Mouse (Mus musculus) ES-E14 (cell line): ENCODE data around the gene Smoc1. TPM values are rescaled to one million over a fixed set of nuclear protein-coding genes. Genes with fewer than 3 reads are reported as not detected.

Experiments
- DNase-seq: peaks from one replicate; pipeline ENCODE4 v3.0.0-alpha.2; 2013; ENCODE audit warnings: low read depth, low spot score
- H3K27ac ChIP-seq: 2 replicates; pipeline ENCODE4 v1.5.1; 2012; ENCODE audit warnings: low read depth, mild to moderate bottlenecking, low read length, moderate library complexity, mixed read lengths; ENCODE audit not compliant: poor library complexity, insufficient read depth, severe bottlenecking
- H3K36me3 ChIP-seq: 2 replicates; pipeline ENCODE4 v1.6.1; 2012; ENCODE audit warnings: mild to moderate bottlenecking, low read length, moderate library complexity, mixed read lengths; ENCODE audit not compliant: control insufficient read depth, poor library complexity, insufficient read depth, severe bottlenecking
- H3K4me1 ChIP-seq, 2 experiments: fragments of 150-350 bp in 1 of 2; sonication (generic) in 1 of 2; 2 replicates each; pipeline ENCODE4 v1.6.1; 2012; ENCODE audit warnings: low read length in 2 of 2, mild to moderate bottlenecking in 1 of 2, mixed read lengths in 1 of 2; ENCODE audit not compliant: control insufficient read depth in 2 of 2, insufficient read depth in 2 of 2, poor library complexity in 1 of 2
- H3K4me3 ChIP-seq, 2 experiments: fragments of 150-350 bp in 1 of 2; sonication (generic) in 1 of 2; 2 replicates each; pipeline ENCODE4 v1.5.1; 2012; ENCODE audit warnings: low read length in 2 of 2, low read depth in 1 of 2, mild to moderate bottlenecking in 1 of 2, mixed read lengths in 1 of 2; ENCODE audit not compliant: insufficient read depth in 1 of 2, poor library complexity in 1 of 2, severe bottlenecking in 1 of 2
- H3K9ac ChIP-seq: 2 replicates; pipeline ENCODE4 v1.6.1; 2012; ENCODE audit warnings: low read depth, mild to moderate bottlenecking, low read length, mixed read lengths; ENCODE audit not compliant: poor library complexity, insufficient read depth, severe bottlenecking
- H3K9me3 ChIP-seq: fragments of 150-350 bp; sonication (generic); 2 replicates; pipeline ENCODE4 v1.6.1; 2012; ENCODE audit warnings: low read depth, mild to moderate bottlenecking, low read length; ENCODE audit not compliant: control insufficient read depth, insufficient read depth
- CHD2 ChIP-seq: IDR thresholded peaks from 2 replicates; pipeline ENCODE4 v1.6.1; 2014; ENCODE audit warnings: mild to moderate bottlenecking, low read depth, low read length, inconsistent platforms
- HCFC1 ChIP-seq: IDR thresholded peaks from 2 replicates; pipeline ENCODE4 v1.6.1; 2012; ENCODE audit warnings: low read length, inconsistent platforms, borderline replicate concordance; ENCODE audit not compliant: insufficient read depth
- MAFK ChIP-seq: IDR thresholded peaks from 2 replicates; pipeline ENCODE4 v1.6.1; 2014; ENCODE audit warnings: mild to moderate bottlenecking, low read depth, low read length, inconsistent platforms; ENCODE audit not compliant: insufficient read depth
- ZC3H11A ChIP-seq: IDR thresholded peaks from 2 replicates; pipeline ENCODE4 v1.6.1; 2012; ENCODE audit warnings: low read depth, mild to moderate bottlenecking, inconsistent platforms, low read length, borderline replicate concordance
- ZNF384 ChIP-seq: IDR thresholded peaks from 2 replicates; pipeline ENCODE4 v1.6.1; 2012; ENCODE audit warnings: low read depth, low read length, inconsistent platforms
- in situ Hi-C, 2 experiments: fragments of 600-800 bp; cut with MboI; formaldehyde crosslinking; loops; one replicate each; pipeline ENCODE4 v1.15.1; 2025; ENCODE audit warnings: low sequenced_read_pairs in 2 of 2, inconsistent platforms in 1 of 2; ENCODE audit not compliant: unreplicated experiment in 2 of 2
- total RNA-seq: library from RNA; depleted of rRNA; stranded (reverse); fragments of 300-350 nt; gene quantifications from 2 replicates; pipeline ENCODE4 v1.2.3, GENCODE M21; 2012

Gene Smoc1
- total RNA-seq, 1 experiment = 15.3 TPM

DNA sequence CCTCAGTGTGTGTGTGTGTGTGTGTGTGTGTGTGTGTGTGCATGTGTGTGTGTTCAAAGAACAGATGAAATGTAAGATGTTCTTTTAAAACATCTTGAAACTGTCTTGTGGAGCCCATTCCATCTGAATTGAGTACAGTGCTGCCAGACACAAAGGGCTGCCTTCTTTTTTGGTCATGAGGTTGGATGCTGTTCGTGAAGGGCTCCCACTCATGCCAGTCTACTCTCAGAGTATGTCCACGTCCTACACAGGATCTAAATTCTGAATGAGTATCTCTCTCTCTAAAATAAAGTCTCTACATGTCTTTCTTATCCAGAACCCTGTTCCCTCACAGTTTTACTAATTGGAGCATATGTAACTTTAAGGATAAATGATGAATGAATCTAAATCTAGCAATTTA is 182.0 kb downstream of the Smoc1 start:
- H3K4me1 ChIP-seq = no peaks in the 10 kb centered on the region
- no peaks in the 10 kb centered on the region for H3K9me3 ChIP-seq
- no peak overlapping the region for H3K9ac ChIP-seq
- no peak overlapping the region for H3K27ac ChIP-seq
- H3K36me3 ChIP-seq = no peaks in the 10 kb centered on the region
- in situ Hi-C loops = no loop called here
- no peak overlapping the region for H3K4me3 ChIP-seq
- TF ChIP-seq HCFC1 = no peak
- TF ChIP-seq ZNF384 = no peak
- TF ChIP-seq CHD2 = no peak
- TF ChIP-seq ZC3H11A = no peak
- no peak for TF ChIP-seq MAFK
- DNase-seq = no peak

DNA sequence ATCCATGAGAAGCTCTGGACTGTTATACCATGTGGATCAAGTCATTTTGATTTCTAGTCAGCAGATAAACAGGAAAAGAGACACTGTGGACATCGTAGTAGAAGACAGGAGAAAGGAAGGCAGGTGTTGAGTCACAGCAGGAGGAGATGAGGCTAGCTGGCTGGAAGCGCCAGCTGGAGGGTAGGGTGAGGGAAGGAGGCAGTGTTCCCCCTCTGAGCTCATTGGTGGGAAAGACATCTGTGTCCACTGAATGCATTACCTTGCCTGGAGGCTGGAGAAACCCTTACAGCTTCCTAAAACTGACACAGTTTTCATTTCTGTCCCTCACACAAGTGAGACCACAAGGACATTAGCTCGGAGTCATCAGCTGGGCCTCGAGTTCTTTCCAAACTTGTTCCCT is 192.7 kb downstream of the Smoc1 start:
- DNase-seq = no peak
- H3K4me1 ChIP-seq = no peaks in the 10 kb centered on the region
- in situ Hi-C loops = no loop called here
- H3K9ac ChIP-seq = no peak overlapping the region
- no peaks in the 10 kb centered on the region for H3K36me3 ChIP-seq
- TF ChIP-seq CHD2 (no peak), HCFC1 (no peak)
- no peak overlapping the region for H3K27ac ChIP-seq
- H3K4me3 ChIP-seq = no peak overlapping the region
- no peaks in the 10 kb centered on the region for H3K9me3 ChIP-seq

DNA sequence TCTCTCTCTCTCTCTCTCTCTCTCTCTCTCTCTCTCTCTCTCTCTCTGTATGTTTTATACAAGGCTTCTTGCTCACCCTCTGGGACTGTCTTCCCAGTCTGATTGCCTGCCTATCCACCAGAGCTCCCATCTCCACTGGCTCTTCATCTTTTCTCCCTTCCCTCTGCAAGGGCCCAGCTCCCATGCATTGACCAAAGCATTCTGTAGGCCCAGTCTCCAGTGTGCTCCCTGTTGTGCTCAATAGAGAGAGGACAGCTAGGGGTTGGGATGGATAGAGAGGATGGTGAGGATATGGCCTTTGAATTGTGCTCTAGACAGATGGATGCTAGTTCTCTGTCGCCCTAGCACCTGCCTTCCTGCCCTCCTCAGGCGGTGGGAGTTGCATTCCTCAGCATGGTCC is 196.7 kb downstream of the Smoc1 start:
- in situ Hi-C loops = no loop called here
- Histone ChIP-seq H3K9me3 (no peaks in the 10 kb centered on the region), H3K4me3 (no peak overlapping the region), H3K36me3 (no peaks in the 10 kb centered on the region), H3K9ac (no peak overlapping the region), H3K27ac (no peak overlapping the region), H3K4me1 (no peaks in the 10 kb centered on the region)
- DNase-seq = no peak
- TF ChIP-seq ZC3H11A = no peak
- TF ChIP-seq HCFC1 = no peak
- no peak for TF ChIP-seq ZNF384
- TF ChIP-seq CHD2 = no peak
- TF ChIP-seq MAFK = no peak

DNA sequence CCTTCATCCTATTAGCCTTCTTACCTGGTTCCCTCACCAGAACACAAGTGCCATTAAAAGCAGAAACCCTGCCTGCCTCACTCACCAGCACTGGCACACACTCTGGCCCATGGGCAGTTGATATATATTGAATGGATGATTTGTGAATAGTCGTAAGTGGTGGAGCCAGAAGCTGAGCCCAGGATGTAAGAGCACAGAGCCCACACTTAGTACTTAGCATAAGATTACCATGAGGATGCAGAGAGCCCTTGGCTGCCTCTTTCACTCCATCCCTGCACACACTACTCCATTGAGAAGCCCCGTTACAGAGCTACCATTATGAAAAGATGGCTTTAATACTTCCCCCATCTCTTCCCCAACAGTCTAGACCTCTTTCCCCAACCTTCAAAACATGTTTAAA is 198.2 kb downstream of the Smoc1 start:
- DNase-seq = no peak
- no peaks in the 10 kb centered on the region for H3K9me3 ChIP-seq
- no peak overlapping the region for H3K9ac ChIP-seq
- H3K4me3 ChIP-seq = no peak overlapping the region
- H3K4me1 ChIP-seq = no peaks in the 10 kb centered on the region
- no peaks in the 10 kb centered on the region for H3K36me3 ChIP-seq
- TF ChIP-seq MAFK (no peak), HCFC1 (no peak), ZNF384 (no peak), CHD2 (no peak), ZC3H11A (no peak)
- no peak overlapping the region for H3K27ac ChIP-seq
- in situ Hi-C loops = no loop called here

DNA sequence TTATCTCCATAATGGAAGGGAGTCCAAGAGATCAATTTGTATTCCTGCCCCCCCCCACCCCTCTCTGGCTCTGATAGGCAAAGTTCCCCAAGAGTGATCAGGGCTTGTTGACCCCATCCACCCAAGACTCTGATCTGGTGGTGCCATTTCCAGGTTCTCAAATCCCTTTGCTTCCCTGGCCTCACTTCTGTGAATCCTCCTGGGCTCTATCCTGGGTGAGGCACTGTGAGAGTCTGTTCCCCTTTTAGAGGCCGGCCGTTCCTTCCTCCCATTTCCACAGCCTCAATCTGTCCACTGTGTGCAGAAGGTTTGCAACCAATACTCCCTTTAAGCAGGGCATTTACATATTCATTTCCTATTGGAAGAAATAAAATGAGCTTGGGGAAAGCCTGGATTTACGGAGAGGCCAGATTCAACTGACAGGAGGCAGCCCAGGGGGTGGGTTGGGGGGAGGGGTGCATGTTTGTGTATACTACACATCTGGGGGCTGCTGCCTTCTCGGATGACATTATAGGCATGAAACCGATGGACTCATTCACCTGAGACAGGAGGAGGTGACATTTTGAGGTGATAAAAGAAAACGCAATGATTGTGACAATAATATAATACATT is 199.5 kb downstream of the Smoc1 start:
- Histone ChIP-seq H3K4me1 (no peaks in the 10 kb centered on the region), H3K4me3 (no peak overlapping the region), H3K27ac (no peak overlapping the region), H3K9ac (no peak overlapping the region), H3K36me3 (no peaks in the 10 kb centered on the region), H3K9me3 (no peaks in the 10 kb centered on the region)
- in situ Hi-C loops = no loop called here
- TF ChIP-seq ZC3H11A = no peak
- TF ChIP-seq MAFK = no peak
- no peak for TF ChIP-seq CHD2
- TF ChIP-seq HCFC1 = no peak
- no peak for DNase-seq
